ENCODE assay signal across 9 mouse cellular contexts in genomic region chr11:58916879-58917744, GRCm38 (mm10). TPM values are rescaled to one million over a fixed set of nuclear protein-coding genes. Genes with fewer than 3 reads are reported as not detected.
A peak's percentile ranks its signal among the peaks of the same experiment; 100 is the strongest.
DNase-seq lines count a peak whose midpoint lies in the region; ATAC-seq and TF ChIP-seq lines count a peak whose summit lies in the region.
"Had no signal": no experiment of that assay in that cellular context is flagged by ENCODE, and none has a peak within 500 bp of the region (broad histone marks: within the 10 kb centered on the region; RNA-seq: fewer than 3 reads in every experiment).

No protein-coding gene starts in this region.

- no peaks in the 10 kb centered on the region for H3K79me2 ChIP-seq in liver, adult 2 months (ENCODE audit: control insufficient read depth, insufficient read depth, low read length)

- peaks cover 7% of the 10 kb centered on the region for H3K4me1 ChIP-seq in forebrain, embryonic 10.5 days
- H3K4me1 ChIP-seq in forebrain, embryonic 12.5 days = no peaks in the 10 kb centered on the region
- 0 out of 2 replicates have a peak, but pooled peaks cover 6% of the 10 kb centered on the region for H3K4me1 ChIP-seq in neural tube, embryonic 15.5 days
- H3K4me1 ChIP-seq in cortical plate, adult 2 months (ENCODE audit: control insufficient read depth, insufficient read depth, low read length) = no peaks in the 10 kb centered on the region
- no peaks in the 10 kb centered on the region for H3K4me1 ChIP-seq in liver, adult 2 months (ENCODE audit: control insufficient read depth, insufficient read depth, low read length)
- peaks cover 12% of the 10 kb centered on the region for H3K4me1 ChIP-seq in olfactory bulb, adult 2 months (ENCODE audit: control insufficient read depth, insufficient read depth, low read length)

- peak; percentile 36 for DNase-seq in forebrain, embryonic 10.5 days (ENCODE audit: extremely low spot score, low spot score)
- DNase-seq in neural tube, embryonic 10.5 days (ENCODE audit: extremely low spot score, low spot score) = peak; percentile 38
- DNase-seq in liver, adult 2 months (ENCODE audit: extremely low read depth, low read depth, low spot score) = peak; percentile 31
- no peak for DNase-seq in frontal cortex, postnatal 36 days (ENCODE audit: low spot score in 2 of 2)

- no peaks in the 10 kb centered on the region for H3K27me3 ChIP-seq in forebrain, embryonic 10.5 days (ENCODE audit: poor library complexity, severe bottlenecking)
- 0 out of 2 replicates have a peak, but pooled peaks cover 5% of the 10 kb centered on the region for H3K27me3 ChIP-seq in forebrain, embryonic 12.5 days
- H3K27me3 ChIP-seq in neural tube, embryonic 15.5 days (replicated peaks) = no peaks in the 10 kb centered on the region
- no peaks in the 10 kb centered on the region for H3K27me3 ChIP-seq in liver, adult 2 months (ENCODE audit: control insufficient read depth, insufficient read depth, low read length)
- H3K27me3 ChIP-seq: stomach, embryonic 15.5 days had no signal

- no peak overlapping the region for H3K27ac ChIP-seq in forebrain, embryonic 10.5 days
- no peak overlapping the region for H3K27ac ChIP-seq in forebrain, embryonic 12.5 days
- H3K27ac ChIP-seq in neural tube, embryonic 15.5 days (replicated peaks) = no peak overlapping the region
- H3K27ac ChIP-seq in cortical plate, adult 2 months (ENCODE audit: insufficient read depth, low read length) = no peak overlapping the region
- no peak overlapping the region for H3K27ac ChIP-seq in liver, adult 2 months (replicated peaks; ENCODE audit: insufficient read depth, low read depth, low read length)
- no peak overlapping the region for H3K27ac ChIP-seq in olfactory bulb, adult 2 months (ENCODE audit: insufficient read depth, low read depth, low read length)
- H3K27ac ChIP-seq: stomach, embryonic 15.5 days had no signal

- peak; percentile 40 for TF ChIP-seq CTCF in cortical plate, adult 2 months (IDR thresholded peaks at IDR 0.05; ENCODE audit: extremely low read depth, insufficient read depth, low read length)
- peak; percentile 54 for TF ChIP-seq CTCF in liver, adult 2 months (IDR thresholded peaks at IDR 0.05; ENCODE audit: low read depth, low read length)
- TF ChIP-seq CTCF in olfactory bulb, adult 2 months (IDR thresholded peaks at IDR 0.05; ENCODE audit: insufficient read depth, low read depth, low read length) = peak; percentile 41; the same call in 1 of the 2 replicates

- ATAC-seq in forebrain, embryonic 12.5 days (ENCODE audit: low FRiP score) = no peak
- ATAC-seq in neural tube, embryonic 15.5 days (ENCODE audit: low FRiP score) = no peak

- 56% methylated on average over 14 of the region's 14 CpGs for WGBS in forebrain, embryonic 10.5 days
- WGBS in forebrain, embryonic 12.5 days = 55% methylated on average over 14 of the region's 14 CpGs
- 52% methylated on average over 14 of the region's 14 CpGs for WGBS in neural tube, embryonic 15.5 days
- 37% methylated on average over 14 of the region's 14 CpGs for WGBS in liver, adult 2 months
- WGBS in olfactory bulb, adult 2 months = 54% methylated on average over 14 of the region's 14 CpGs

- H3K36me3 ChIP-seq in forebrain, embryonic 10.5 days (replicated peaks) = no peaks in the 10 kb centered on the region
- H3K36me3 ChIP-seq in forebrain, embryonic 12.5 days (replicated peaks) = no peaks in the 10 kb centered on the region
- no peaks in the 10 kb centered on the region for H3K36me3 ChIP-seq in neural tube, embryonic 15.5 days
- H3K36me3 ChIP-seq in liver, adult 2 months (ENCODE audit: control insufficient read depth, insufficient read depth, low read length) = no peaks in the 10 kb centered on the region
- H3K36me3 ChIP-seq: stomach, embryonic 15.5 days had no signal

- no peak overlapping the region for H3K9ac ChIP-seq in forebrain, embryonic 12.5 days
- H3K9ac ChIP-seq in neural tube, embryonic 15.5 days (replicated peaks) = no peak overlapping the region
- no peak overlapping the region for H3K9ac ChIP-seq in liver, adult 2 months (ENCODE audit: low read depth, low read length)
- H3K9ac ChIP-seq: stomach, embryonic 15.5 days had no signal

- no peaks in the 10 kb centered on the region for H3K9me3 ChIP-seq in forebrain, embryonic 10.5 days
- H3K9me3 ChIP-seq in forebrain, embryonic 12.5 days = no peaks in the 10 kb centered on the region
- H3K9me3 ChIP-seq in neural tube, embryonic 15.5 days (replicated peaks) = no peaks in the 10 kb centered on the region
- H3K9me3 ChIP-seq: stomach, embryonic 15.5 days had no signal

- no peak overlapping the region for H3K4me3 ChIP-seq in forebrain, embryonic 10.5 days
- no peak overlapping the region for H3K4me3 ChIP-seq in forebrain, embryonic 12.5 days (replicated peaks)
- no peak overlapping the region for H3K4me3 ChIP-seq in neural tube, embryonic 15.5 days (replicated peaks)
- no peak overlapping the region for H3K4me3 ChIP-seq in cortical plate, adult 2 months (ENCODE audit: insufficient read depth, low read length)
- H3K4me3 ChIP-seq in liver, adult 2 months (ENCODE audit: insufficient read depth, low read depth, low read length) = no peak overlapping the region
- H3K4me3 ChIP-seq in olfactory bulb, adult 2 months (ENCODE audit: insufficient read depth, low read depth, low read length) = no peak overlapping the region
- H3K4me3 ChIP-seq: stomach, embryonic 15.5 days had no signal

- no peak for TF ChIP-seq POLR2A in cortical plate, adult 2 months (IDR thresholded peaks at IDR 0.05; ENCODE audit: extremely low read depth, insufficient read depth, low read length)
- no peak for TF ChIP-seq POLR2A in liver, adult 2 months (IDR thresholded peaks at IDR 0.05; ENCODE audit: extremely low read depth, insufficient read depth, low read length)
- TF ChIP-seq POLR2A in olfactory bulb, adult 2 months (IDR thresholded peaks at IDR 0.05; ENCODE audit: insufficient read depth, low read depth, low read length) = no peak

- no peak overlapping the region for H3K4me2 ChIP-seq in forebrain, embryonic 12.5 days
- no peak overlapping the region for H3K4me2 ChIP-seq in neural tube, embryonic 15.5 days
- H3K4me2 ChIP-seq: stomach, embryonic 15.5 days had no signal

RNA-seq across cellular contexts. Expression of gene Btnl10, which starts 0.6 kb away (rescaled TPM):
- polyA plus RNA-seq in forebrain, embryonic 10.5 days (2016; fragmentation: Nextera tagmentation; extraction: Ambion mirVana) = 0.05 TPM in 1 of 2 replicates, not detected in the other
- polyA plus RNA-seq in forebrain, embryonic 12.5 days (2016; fragmentation: Nextera tagmentation; extraction: Ambion mirVana) = 0.08 TPM in 1 of 2 replicates, not detected in the other
- polyA plus RNA-seq in neural tube, embryonic 15.5 days (2015; fragmentation: Nextera tagmentation; extraction: Ambion mirVana) = 0.10 TPM in 1 of 2 replicates, not detected in the other
- not detected in 2 replicates for polyA plus RNA-seq in cortical plate, adult 2 months (2012; rRNA removed)
- total RNA-seq in liver, adult 2 months (2014; rRNA removed) = not detected in 2 replicates
- not detected in 2 replicates for polyA plus RNA-seq in liver, adult 2 months (2012; rRNA removed)
- not detected in 2 replicates for polyA plus RNA-seq in olfactory bulb, adult 2 months (2012; ENCODE audit: insufficient read depth, insufficient read length, low replicate concordance, missing spikeins)

RNA-seq across cellular contexts. Expression of gene Zfp39, which starts 13.1 kb away (rescaled TPM):
- 5.8 and 6.4 TPM in 2 replicates for polyA plus RNA-seq in forebrain, embryonic 10.5 days (2016; fragmentation: Nextera tagmentation; extraction: Ambion mirVana)
- polyA plus RNA-seq in forebrain, embryonic 12.5 days (2016; fragmentation: Nextera tagmentation; extraction: Ambion mirVana) = 5.6 and 6.8 TPM in 2 replicates
- 6.6 and 8.1 TPM in 2 replicates for polyA plus RNA-seq in neural tube, embryonic 15.5 days (2015; fragmentation: Nextera tagmentation; extraction: Ambion mirVana)
- polyA plus RNA-seq in cortical plate, adult 2 months (2012; rRNA removed) = 5.6 and 6.0 TPM in 2 replicates
- total RNA-seq in liver, adult 2 months (2014; rRNA removed) = 4.5 and 4.9 TPM in 2 replicates
- 0.56 and 0.66 TPM in 2 replicates for polyA plus RNA-seq in liver, adult 2 months (2012; rRNA removed)
- polyA plus RNA-seq in olfactory bulb, adult 2 months (2012; ENCODE audit: insufficient read depth, insufficient read length, low replicate concordance, missing spikeins) = not detected in 2 replicates

RNA-seq across cellular contexts. Expression of gene Rnf187, which starts 21.6 kb away (rescaled TPM):
- 265 and 273 TPM in 2 replicates for polyA plus RNA-seq in forebrain, embryonic 10.5 days (2016; fragmentation: Nextera tagmentation; extraction: Ambion mirVana)
- polyA plus RNA-seq in forebrain, embryonic 12.5 days (2016; fragmentation: Nextera tagmentation; extraction: Ambion mirVana) = 403 and 431 TPM in 2 replicates
- polyA plus RNA-seq in neural tube, embryonic 15.5 days (2015; fragmentation: Nextera tagmentation; extraction: Ambion mirVana) = 559 and 636 TPM in 2 replicates
- 567 and 588 TPM in 2 replicates for polyA plus RNA-seq in cortical plate, adult 2 months (2012; rRNA removed)
- 63.7 and 78.6 TPM in 2 replicates for total RNA-seq in liver, adult 2 months (2014; rRNA removed)
- polyA plus RNA-seq in liver, adult 2 months (2012; rRNA removed) = 122 and 134 TPM in 2 replicates
- not detected in 2 replicates for polyA plus RNA-seq in olfactory bulb, adult 2 months (2012; ENCODE audit: insufficient read depth, insufficient read length, low replicate concordance, missing spikeins)

RNA-seq across cellular contexts. Expression of gene Hist3h2ba, which starts 31.6 kb away (rescaled TPM):
- 22.7 and 36.5 TPM in 2 replicates for polyA plus RNA-seq in forebrain, embryonic 10.5 days (2016; fragmentation: Nextera tagmentation; extraction: Ambion mirVana)
- 185 and 187 TPM in 2 replicates for polyA plus RNA-seq in forebrain, embryonic 12.5 days (2016; fragmentation: Nextera tagmentation; extraction: Ambion mirVana)
- 184 and 262 TPM in 2 replicates for polyA plus RNA-seq in neural tube, embryonic 15.5 days (2015; fragmentation: Nextera tagmentation; extraction: Ambion mirVana)
- 101 and 112 TPM in 2 replicates for polyA plus RNA-seq in cortical plate, adult 2 months (2012; rRNA removed)
- 0.37 and 1.1 TPM in 2 replicates for total RNA-seq in liver, adult 2 months (2014; rRNA removed)
- polyA plus RNA-seq in liver, adult 2 months (2012; rRNA removed) = not detected in 2 replicates
- not detected in 2 replicates for polyA plus RNA-seq in olfactory bulb, adult 2 months (2012; ENCODE audit: insufficient read depth, insufficient read length, low replicate concordance, missing spikeins)

RNA-seq across cellular contexts. Expression of gene Hist3h2a, which starts 37.4 kb away (rescaled TPM):
- polyA plus RNA-seq in forebrain, embryonic 10.5 days (2016; fragmentation: Nextera tagmentation; extraction: Ambion mirVana) = 15.1 and 19.4 TPM in 2 replicates
- 91.9 and 92.9 TPM in 2 replicates for polyA plus RNA-seq in forebrain, embryonic 12.5 days (2016; fragmentation: Nextera tagmentation; extraction: Ambion mirVana)
- 66.5 and 86.3 TPM in 2 replicates for polyA plus RNA-seq in neural tube, embryonic 15.5 days (2015; fragmentation: Nextera tagmentation; extraction: Ambion mirVana)
- 40.1 and 42.8 TPM in 2 replicates for polyA plus RNA-seq in cortical plate, adult 2 months (2012; rRNA removed)
- 7.8 and 8.1 TPM in 2 replicates for total RNA-seq in liver, adult 2 months (2014; rRNA removed)
- 2.0 and 2.7 TPM in 2 replicates for polyA plus RNA-seq in liver, adult 2 months (2012; rRNA removed)
- not detected in 2 replicates for polyA plus RNA-seq in olfactory bulb, adult 2 months (2012; ENCODE audit: insufficient read depth, insufficient read length, low replicate concordance, missing spikeins)

Comparison
In these comparisons a context has a peak if more than half of its experiments do, and no peak if none do; other contexts are left out.
1. DNase-seq: peak in forebrain, embryonic 10.5 days (single experiment), neural tube, embryonic 10.5 days (single experiment) and liver, adult 2 months (single experiment); none in frontal cortex, postnatal 36 days (0 of 2).
2. Peak in every context shown above with its lines, with median percentiles within 50 percentile points of each other: CTCF ChIP-seq.